Mouse (Mus musculus): ENCODE measurements around the gene Rita1. TPM values are rescaled to one million over a fixed set of nuclear protein-coding genes. Genes with fewer than 3 reads are reported as not detected.
A peak's percentile ranks its signal among the peaks of the same experiment; 100 is the strongest.

The Rita1 gene
- 11.0 and 12.9 TPM in 2 replicates for polyA plus RNA-seq (2012; rRNA removed)

DNA sequence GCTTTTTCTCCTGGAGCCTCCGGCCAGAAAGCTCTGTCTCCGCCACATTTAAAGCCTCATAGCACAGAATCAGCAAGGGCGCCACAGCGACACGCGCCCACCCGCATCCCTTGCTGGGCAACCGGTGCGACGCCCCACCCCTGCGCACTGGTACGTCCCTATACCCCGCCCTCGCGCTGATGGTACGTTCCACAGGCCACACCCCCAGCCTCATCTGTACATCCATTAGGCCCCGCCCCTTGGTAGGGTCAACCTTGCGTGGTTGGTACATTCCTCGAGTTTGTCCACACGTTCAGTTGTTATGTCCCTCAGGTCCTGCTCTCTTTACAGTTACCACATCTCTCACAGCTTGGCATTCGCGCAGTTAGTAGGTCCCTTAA is at the start of gene Rita1, which contains the start of gene Ddx54:
TSS of gene Rita1 (minus strand) at position 148 of the 380 bp plus-strand sequence.
TSS of gene Ddx54 (plus strand) at position 298 of the 380 bp plus-strand sequence.
- peak; percentile 95 for DNase-seq (ENCODE audit: low spot score)

- DNase-seq (ENCODE audit: low spot score): no peak
Measured at GRCm38 (mm10) chr5:120660816-120661215, 48.4 kb upstream of the Rita1 start.

DNA sequence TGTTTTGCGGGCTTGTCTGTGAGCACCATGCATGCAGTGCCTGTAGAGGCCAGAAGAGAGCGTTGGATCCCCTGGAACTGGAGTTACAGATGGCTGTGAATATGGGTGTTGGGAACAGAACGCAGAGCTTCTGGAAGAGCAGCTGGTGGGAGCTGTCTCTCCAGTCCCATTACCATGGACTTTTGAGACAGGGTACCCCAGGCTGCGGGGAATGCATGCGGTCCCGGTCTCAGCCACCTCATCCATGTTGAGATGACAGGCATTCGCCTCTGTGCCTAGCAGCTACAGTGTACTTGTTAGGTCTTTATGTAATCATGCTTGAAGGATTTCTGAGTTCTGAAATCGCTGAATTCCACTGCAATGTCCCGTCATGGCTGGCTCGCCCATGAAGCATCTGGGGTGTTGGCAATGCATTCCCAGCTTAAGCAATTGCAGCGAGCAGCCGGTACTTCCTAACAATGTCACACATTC is 43.9 kb upstream of the Rita1 start:
- DNase-seq (ENCODE audit: low spot score): no peak

GRCm38 (mm10) chr5:120653873-120654272 is 41.5 kb upstream of the Rita1 start:
- DNase-seq (ENCODE audit: low spot score): no peak

GRCm38 (mm10) chr5:120652915-120653701 is 40.7 kb upstream of the Rita1 start:
- no peak for DNase-seq (ENCODE audit: low spot score)

DNA sequence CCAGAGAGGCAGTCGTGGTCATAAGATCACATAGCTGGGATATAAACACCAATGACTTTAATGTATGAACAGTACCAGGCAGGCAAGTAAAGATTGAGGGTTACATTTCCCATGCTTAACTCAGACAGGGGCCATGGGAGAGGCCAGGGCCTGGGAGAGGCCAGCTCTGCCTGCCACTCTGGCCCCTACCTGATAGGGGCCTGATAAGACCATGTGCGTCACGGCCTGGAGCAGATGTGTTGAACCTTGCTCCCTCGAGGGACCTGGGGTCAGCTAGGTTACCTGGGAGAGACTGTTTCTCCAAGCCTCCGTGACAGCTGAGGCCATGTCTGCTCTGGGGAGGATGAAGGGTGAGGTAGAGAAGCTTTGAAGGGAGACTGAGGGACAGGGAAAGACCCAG is 38.8 kb upstream of the Rita1 start:
- DNase-seq (ENCODE audit: low spot score): no peak

- DNase-seq (ENCODE audit: low spot score): no peak
Measured at GRCm38 (mm10) chr5:120649938-120650337, 37.5 kb upstream of the Rita1 start.

GRCm38 (mm10) chr5:120649374-120649933 is 37.1 kb upstream of the Rita1 start:
- no peak for DNase-seq (ENCODE audit: low spot score)

DNA sequence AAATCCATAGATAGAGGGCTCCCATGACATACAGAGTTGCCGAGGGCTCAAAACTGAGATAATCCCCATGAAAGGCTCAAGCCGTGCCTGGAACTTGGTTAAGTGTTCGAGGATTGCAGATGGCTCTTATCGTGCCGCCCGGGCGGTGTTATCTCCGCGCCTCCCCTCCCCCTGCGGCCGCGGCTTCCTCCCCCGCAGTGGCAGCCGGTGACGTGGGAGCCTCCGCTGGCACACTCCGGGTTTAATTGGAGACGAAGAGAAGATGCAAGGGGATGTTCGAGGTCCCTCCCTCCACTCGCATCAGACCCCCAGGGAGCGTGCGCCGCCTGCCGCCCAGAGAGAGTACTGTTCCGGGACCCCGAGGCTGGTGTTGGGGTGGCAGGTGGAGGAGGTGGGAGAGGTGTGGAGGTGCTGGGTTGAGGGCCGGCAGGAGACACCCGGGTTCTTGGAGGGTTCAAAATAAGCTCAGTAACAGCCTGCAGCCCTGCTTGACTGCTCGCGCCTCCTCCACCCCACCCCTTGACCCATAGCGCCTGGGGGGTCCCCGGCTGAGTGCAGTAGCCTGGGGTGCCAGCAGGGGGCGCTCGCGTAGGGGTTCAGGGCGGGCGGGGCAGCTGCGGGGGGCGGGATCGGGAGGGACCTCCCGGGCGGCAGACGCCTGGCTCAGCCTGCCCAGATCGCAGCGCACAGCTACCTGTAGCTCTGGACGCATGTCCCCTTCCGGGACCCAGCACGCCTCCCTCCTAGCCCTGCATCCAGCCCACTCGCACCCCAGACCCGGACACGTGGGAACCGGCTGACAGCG is 36.4 kb upstream of the Rita1 start, which contains the start of gene Rasal1:
TSS of gene Rasal1 (plus strand) at position 244 of the 805 bp plus-strand sequence.
- DNase-seq (ENCODE audit: low spot score): peak; percentile 32

DNA sequence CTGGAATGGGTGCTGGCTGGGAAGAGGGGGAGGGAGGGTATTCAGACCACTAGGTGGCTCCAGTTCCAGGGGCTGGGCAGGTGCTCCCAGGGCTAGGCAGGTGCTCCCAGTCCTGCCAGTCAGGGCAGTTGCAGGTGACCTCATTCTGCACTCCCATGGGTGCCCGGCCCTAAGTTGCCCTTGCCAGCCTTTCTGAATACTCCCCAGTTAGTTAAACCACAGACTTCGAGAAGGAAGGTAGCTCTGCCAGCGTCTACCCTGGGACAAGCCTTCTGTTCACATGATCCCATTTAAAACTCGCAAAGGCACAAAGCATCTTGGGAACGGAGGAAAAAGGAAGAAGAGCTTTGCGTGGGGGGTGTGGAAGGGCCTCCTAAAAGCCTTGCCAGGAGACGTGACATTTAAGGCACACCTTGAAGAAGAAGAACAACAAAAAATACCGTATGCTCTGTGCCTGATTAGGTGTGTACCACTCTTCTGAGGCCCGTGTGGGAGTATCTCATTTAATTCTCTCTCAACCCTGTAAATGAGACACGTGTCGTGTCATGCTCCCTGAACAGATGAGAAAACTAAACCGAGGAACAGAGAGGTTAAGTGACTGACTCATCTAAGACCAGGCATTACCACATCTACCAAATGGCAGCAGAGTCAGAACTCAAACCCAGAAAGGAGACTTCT is 35.6 kb upstream of the Rita1 start:
- no peak for DNase-seq (ENCODE audit: low spot score)

GRCm38 (mm10) chr5:120647361-120647760 is 35.0 kb upstream of the Rita1 start:
- no peak for DNase-seq (ENCODE audit: low spot score)

DNA sequence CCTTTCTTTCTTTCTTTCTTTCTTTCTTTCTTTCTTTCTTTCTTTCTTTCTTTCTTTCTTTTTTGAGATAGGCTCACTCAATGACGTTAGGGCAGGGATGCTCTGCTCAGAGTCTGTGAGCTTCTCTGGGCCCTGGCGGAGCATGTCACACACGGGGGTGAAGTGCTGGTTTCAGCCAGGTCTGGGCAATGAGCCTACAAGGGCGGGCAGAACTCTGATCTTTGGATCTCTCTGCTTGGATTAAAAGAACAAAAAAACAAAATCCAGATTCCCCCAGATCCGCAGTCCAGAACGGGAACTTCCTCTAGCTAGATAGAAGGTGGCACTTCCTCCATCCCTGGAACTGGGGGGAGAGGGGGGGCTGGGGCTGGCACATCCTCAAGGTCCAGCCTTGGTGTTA is 33.5 kb upstream of the Rita1 start:
- no peak for DNase-seq (ENCODE audit: low spot score)

DNA sequence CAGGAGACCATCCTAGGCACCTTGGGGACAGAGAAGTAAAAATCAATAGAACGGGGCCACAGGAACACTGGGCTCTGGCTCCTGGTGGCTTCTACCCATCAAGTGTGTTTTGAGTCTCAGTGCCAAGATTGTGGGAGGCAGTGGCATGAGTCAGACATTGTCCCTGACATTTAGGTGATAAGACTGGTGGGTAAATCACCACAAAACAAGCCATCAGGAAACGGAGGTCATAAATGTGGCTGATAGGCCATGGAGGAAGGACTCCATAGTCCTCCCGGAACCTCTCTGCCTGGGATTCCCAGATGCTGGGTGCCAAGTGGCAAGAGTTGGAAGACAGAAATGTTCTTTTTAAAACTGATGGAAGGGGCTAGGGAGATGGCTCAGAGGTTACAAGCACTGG is 31.8 kb upstream of the Rita1 start:
- DNase-seq (ENCODE audit: low spot score): no peak

DNA sequence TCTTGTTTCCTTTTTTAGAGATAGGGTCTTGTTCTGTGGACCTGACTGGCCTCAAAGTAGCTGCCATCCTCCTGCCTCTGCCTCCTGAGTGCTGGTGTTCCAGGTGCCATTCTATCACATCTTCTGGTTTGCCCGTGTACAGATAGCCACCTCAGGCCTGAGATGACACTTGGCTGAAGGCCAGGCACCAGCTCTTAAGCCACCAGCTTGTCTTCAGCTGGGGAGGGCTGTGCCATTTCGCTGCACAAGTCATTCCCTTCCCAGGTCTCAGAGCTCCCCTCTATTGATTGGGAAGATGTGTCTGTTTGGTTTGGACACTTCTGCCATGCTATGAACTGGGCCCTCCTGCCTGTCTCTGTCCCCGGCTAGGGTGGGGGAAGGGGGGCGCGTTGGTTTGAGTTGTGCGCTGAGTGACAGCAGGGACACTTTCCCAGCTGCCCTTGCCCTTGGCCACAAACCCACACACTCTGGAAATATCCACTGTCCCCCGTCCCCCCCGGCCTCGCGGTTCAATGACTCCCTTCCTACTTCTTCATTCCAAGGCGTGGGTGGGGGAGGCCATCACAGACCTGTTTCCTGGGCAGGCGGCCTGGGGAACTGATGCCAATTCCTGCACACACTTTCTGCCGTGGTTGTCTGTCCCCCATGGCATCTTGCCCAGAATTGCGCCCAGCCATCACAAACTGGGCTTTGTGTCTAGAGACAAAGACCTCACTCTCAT is 31.1 kb upstream of the Rita1 start:
- DNase-seq (ENCODE audit: low spot score): no peak

DNA sequence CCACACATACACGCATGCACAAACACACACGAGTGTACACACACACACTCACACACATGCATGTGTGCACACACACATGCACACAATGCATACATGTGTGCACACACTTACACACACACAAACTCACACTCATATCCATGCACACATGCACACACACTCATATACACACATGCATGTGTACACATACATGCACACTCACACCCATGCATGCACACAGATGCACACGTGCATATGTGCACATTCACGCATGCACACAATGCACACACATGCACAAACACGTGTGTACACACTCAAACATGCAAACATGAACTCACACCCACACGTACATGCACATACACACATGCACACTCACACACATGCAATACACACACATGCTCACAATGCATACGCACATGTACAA is 27.7 kb upstream of the Rita1 start:
- no peak for DNase-seq (ENCODE audit: low spot score)

DNA sequence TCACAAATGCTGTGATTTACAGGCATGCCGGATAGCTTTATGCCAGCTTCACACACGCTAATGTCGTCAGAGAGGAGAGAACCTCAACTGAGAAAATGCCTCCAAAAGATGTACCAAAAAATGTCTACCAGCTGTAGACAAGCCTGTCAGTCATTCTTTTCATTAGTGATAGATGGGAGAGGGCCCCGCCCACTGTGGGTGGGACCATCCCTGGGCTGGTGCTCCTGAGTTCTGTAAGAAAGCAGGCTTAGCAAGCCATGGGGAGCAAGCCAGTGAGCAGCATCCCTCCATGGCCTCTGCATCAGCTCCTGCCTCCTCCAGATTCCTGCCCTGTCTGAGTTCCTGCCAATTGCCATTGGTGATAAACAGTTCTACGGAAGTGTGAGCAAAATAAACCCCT is 23.2 kb upstream of the Rita1 start:
- DNase-seq (ENCODE audit: low spot score): no peak

DNA sequence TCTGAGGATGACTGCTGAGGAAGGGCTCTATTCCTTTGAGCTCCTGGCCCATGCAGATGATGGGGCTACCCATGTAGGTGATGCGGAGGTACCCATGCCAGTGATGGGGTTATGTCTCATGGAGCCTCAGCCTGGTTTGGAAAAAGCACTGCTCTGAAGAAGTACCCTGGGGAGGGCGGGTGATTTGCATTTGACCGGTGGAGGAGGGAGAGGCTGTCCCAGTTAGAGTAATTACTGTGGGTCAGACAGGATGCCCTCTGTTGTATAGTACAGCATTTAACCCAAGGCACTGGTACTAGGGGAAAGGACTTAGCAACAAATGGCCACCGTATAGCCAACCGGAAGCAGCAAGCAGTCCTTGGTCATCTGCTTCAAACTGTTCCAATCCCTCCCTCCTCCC is 22.5 kb upstream of the Rita1 start:
- no peak for DNase-seq (ENCODE audit: low spot score)

DNA sequence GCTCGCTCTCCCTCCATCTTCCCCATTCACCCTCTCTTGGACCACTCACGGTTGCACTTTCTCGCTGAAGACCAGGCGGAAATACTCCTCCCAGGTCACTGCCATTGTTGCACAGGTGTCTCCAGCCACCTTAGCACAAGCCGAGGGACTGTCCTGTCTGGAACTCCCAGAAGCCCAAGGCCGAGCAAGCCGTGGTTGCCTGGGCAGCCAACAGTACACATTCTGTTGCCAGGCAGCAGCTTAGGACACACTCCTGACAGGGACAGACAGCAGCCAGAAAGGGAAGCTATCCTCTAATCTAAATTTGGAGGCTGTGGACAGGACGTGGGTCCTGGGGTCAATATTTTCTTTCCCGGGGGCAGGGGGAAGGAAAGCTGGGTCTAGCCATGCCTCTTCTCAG is 21.7 kb upstream of the Rita1 start, which contains the start of gene Cfap73:
TSS of gene Cfap73 (minus strand) at position 105 of the 400 bp plus-strand sequence.
- DNase-seq (ENCODE audit: low spot score): no peak

- DNase-seq (ENCODE audit: low spot score): no peak
Measured at GRCm38 (mm10) chr5:120631892-120632291, 19.5 kb upstream of the Rita1 start.

DNA sequence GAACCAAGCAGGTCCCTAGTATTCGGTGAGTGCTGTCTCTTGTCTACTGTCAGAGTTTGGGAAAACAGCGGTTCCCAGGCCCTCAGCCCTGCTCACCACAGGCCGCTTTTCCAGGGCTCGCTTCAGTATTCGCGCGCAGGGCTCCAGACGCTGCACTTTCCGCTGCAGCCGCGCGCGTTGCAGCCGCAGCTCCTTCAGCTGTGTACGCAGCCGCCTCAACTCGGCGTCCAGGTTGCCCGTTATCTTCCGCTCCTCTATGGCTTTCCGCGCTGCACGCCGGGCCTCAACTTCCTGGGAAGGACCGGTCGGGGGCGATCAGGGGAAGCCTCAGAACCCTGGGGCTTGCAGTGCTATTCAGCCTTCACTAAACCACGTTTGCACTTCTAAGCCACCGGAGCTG is 18.7 kb upstream of the Rita1 start:
- DNase-seq (ENCODE audit: low spot score): no peak

- no peak for DNase-seq (ENCODE audit: low spot score)
Measured at GRCm38 (mm10) chr5:120628624-120629023, 16.2 kb upstream of the Rita1 start.

All from urinary bladder, adult 2 months (tissue).